Mouse (Mus musculus): Measurements from ENCODE around the gene Nxpe4.
"Not testable (repeated sequence)": the region's sequence is repeated elsewhere in the genome, so short reads cannot be mapped to it uniquely, and the experiment has no call there.

The Nxpe4 gene

GRCm38 (mm10) chr9:48240431-48240830, 78.6 kb downstream of the Nxpe4 start:
- no peak for DNase-seq (ENCODE audit: low spot score in 2 of 2)

- no peak for DNase-seq (ENCODE audit: low spot score in 2 of 2)
Measured at GRCm38 (mm10) chr9:48241791-48242190, 80.0 kb downstream of the Nxpe4 start.

GRCm38 (mm10) chr9:48242756-48243155, 80.9 kb downstream of the Nxpe4 start:
- DNase-seq (ENCODE audit: low spot score in 2 of 2) = no peak

GRCm38 (mm10) chr9:48244175-48244574, 82.4 kb downstream of the Nxpe4 start:
- DNase-seq (ENCODE audit: low spot score in 2 of 2) = no peak

GRCm38 (mm10) chr9:48245525-48245924, 83.7 kb downstream of the Nxpe4 start:
- DNase-seq (ENCODE audit: low spot score in 2 of 2) = peak in 1 of 2 experiments; percentile 47

- no peak for DNase-seq (ENCODE audit: low spot score in 2 of 2)
Measured at GRCm38 (mm10) chr9:48247276-48247675, 85.5 kb downstream of the Nxpe4 start.

- DNase-seq (ENCODE audit: low spot score in 2 of 2) = no peak
Measured at GRCm38 (mm10) chr9:48252236-48252635, 90.4 kb downstream of the Nxpe4 start.

GRCm38 (mm10) chr9:48257001-48257400, 95.2 kb downstream of the Nxpe4 start:
- DNase-seq (ENCODE audit: low spot score in 2 of 2) = no peak

- DNase-seq (ENCODE audit: low spot score in 2 of 2) = peak; percentile 58 to 77
Measured at GRCm38 (mm10) chr9:48257741-48258423, 96.1 kb downstream of the Nxpe4 start.

GRCm38 (mm10) chr9:48264616-48265015, 102.8 kb downstream of the Nxpe4 start:
- no peak for DNase-seq (ENCODE audit: low spot score in 2 of 2)

- no peak for DNase-seq (ENCODE audit: low spot score in 2 of 2)
Measured at GRCm38 (mm10) chr9:48265491-48265890, 103.7 kb downstream of the Nxpe4 start.

- peak; percentile 76 to 87 for DNase-seq (ENCODE audit: low spot score in 2 of 2)
Measured at GRCm38 (mm10) chr9:48266286-48267027, 104.6 kb downstream of the Nxpe4 start.

GRCm38 (mm10) chr9:48267028-48267441, 105.2 kb downstream of the Nxpe4 start:
- DNase-seq (ENCODE audit: low spot score in 2 of 2) = peak in 1 of 2 experiments; percentile 24

- DNase-seq (ENCODE audit: low spot score in 2 of 2) = no peak
Measured at GRCm38 (mm10) chr9:48267960-48268359, 106.1 kb downstream of the Nxpe4 start.

GRCm38 (mm10) chr9:48276831-48277230, 115.0 kb downstream of the Nxpe4 start:
- DNase-seq (ENCODE audit: low spot score in 2 of 2) = no peak

- DNase-seq (ENCODE audit: low spot score in 2 of 2) = no peak
Measured at GRCm38 (mm10) chr9:48284221-48284620, 122.4 kb downstream of the Nxpe4 start.

GRCm38 (mm10) chr9:48290281-48290680, 128.5 kb downstream of the Nxpe4 start:
- DNase-seq (ENCODE audit: low spot score in 2 of 2) = no peak

- DNase-seq (ENCODE audit: low spot score in 2 of 2) = no peak
Measured at GRCm38 (mm10) chr9:48294754-48295153, 132.9 kb downstream of the Nxpe4 start.

- no peak for DNase-seq (ENCODE audit: low spot score in 2 of 2)
Measured at GRCm38 (mm10) chr9:48298983-48299382, 137.2 kb downstream of the Nxpe4 start.

- DNase-seq (ENCODE audit: low spot score in 2 of 2) = not testable (repeated sequence)
Measured at GRCm38 (mm10) chr9:48303564-48303963, 141.7 kb downstream of the Nxpe4 start.

GRCm38 (mm10) chr9:48311241-48311640, 149.4 kb downstream of the Nxpe4 start:
- DNase-seq (ENCODE audit: low spot score in 2 of 2) = no peak

GRCm38 (mm10) chr9:48314194-48314593, 152.4 kb downstream of the Nxpe4 start:
- DNase-seq (ENCODE audit: low spot score in 2 of 2) = no peak

- no peak for DNase-seq (ENCODE audit: low spot score in 2 of 2)
Measured at GRCm38 (mm10) chr9:48315825-48316224, 154.0 kb downstream of the Nxpe4 start.

Data from cerebellum, postnatal 4 days (tissue).